Mouse (Mus musculus) liver, adult 2 months (tissue): Measurements from ENCODE around the gene Rab40b. TPM values are rescaled to one million over a fixed set of nuclear protein-coding genes. Genes with fewer than 3 reads are reported as not detected.
A peak's percentile ranks its signal among the peaks of the same experiment; 100 is the strongest.
"Not testable (repeated sequence)": the region's sequence is repeated elsewhere in the genome, so short reads cannot be mapped to it uniquely, and the experiment has no call there.

ENCODE experiments used
- DNase-seq: peaks from one replicate; pipeline ENCODE4 v3.0.0-alpha.2; 2011; ENCODE audit warnings: low read depth, low spot score; ENCODE audit errors: extremely low read depth
- H3K27ac ChIP-seq: fragments of 200-500 bp; replicated peaks from 2 replicates; pipeline ENCODE4 v1.5.1; 2012; ENCODE audit warnings: low read depth, mild to moderate bottlenecking, control low read depth, inconsistent platforms, low read length; ENCODE audit not compliant: insufficient read depth
- H3K27me3 ChIP-seq: fragments of 200-500 bp; 2 replicates; pipeline ENCODE4 v1.6.1; 2012; ENCODE audit warnings: mild to moderate bottlenecking, moderate library complexity, low read length, inconsistent platforms; ENCODE audit not compliant: control insufficient read depth, insufficient read depth
- H3K36me3 ChIP-seq: fragments of 200-500 bp; 2 replicates; pipeline ENCODE4 v1.6.1; 2012; ENCODE audit warnings: low read length, inconsistent platforms; ENCODE audit not compliant: control insufficient read depth, insufficient read depth
- H3K4me1 ChIP-seq: fragments of 200-500 bp; 2 replicates; pipeline ENCODE4 v1.6.1; 2011; ENCODE audit warnings: low read length; ENCODE audit not compliant: control insufficient read depth, insufficient read depth
- H3K4me3 ChIP-seq: fragments of 200-500 bp; 2 replicates; pipeline ENCODE4 v1.5.1; 2011; ENCODE audit warnings: low read depth, mild to moderate bottlenecking, control low read depth, low read length, moderate library complexity; ENCODE audit not compliant: insufficient read depth
- H3K79me2 ChIP-seq: fragments of 200-500 bp; 2 replicates; pipeline ENCODE4 v1.6.1; 2012; ENCODE audit warnings: inconsistent platforms, mild to moderate bottlenecking, low read length, moderate library complexity; ENCODE audit not compliant: control insufficient read depth, insufficient read depth
- H3K9ac ChIP-seq: fragments of 200-500 bp; 2 replicates; pipeline ENCODE4 v1.6.1; 2012; ENCODE audit warnings: low read depth, mild to moderate bottlenecking, control low read depth, inconsistent platforms, low read length
- CTCF ChIP-seq: fragments of 200-500 bp; IDR thresholded peaks from 2 replicates; pipeline ENCODE4 v1.5.1; 2011; ENCODE audit warnings: low read depth, low read length, control low read depth
- POLR2A ChIP-seq: fragments of 200-500 bp; IDR thresholded peaks from 2 replicates; pipeline ENCODE4 v1.6.1; 2011; ENCODE audit warnings: low read length, control low read depth; ENCODE audit not compliant: insufficient read depth; ENCODE audit errors: extremely low read depth
- WGBS: fragments of 180-500 bp; shearing (Covaris S2); methylation state at CpG from one replicate; pipeline ENCODE4 v1.1.7; 2018; 5-methylcytosine and 5-hydroxymethylcytosine counted together
- polyA plus RNA-seq: library from polyadenylated mRNA; depleted of rRNA; stranded (reverse); fragments of >200 nt; gene quantifications from 2 replicates; pipeline ENCODE4 v1.2.3, GENCODE M21; 2012; rRNA removed
- total RNA-seq: library from RNA; depleted of rRNA; stranded (reverse); fragments of >200 nt; gene quantifications from 2 replicates; pipeline ENCODE4 v1.2.3, GENCODE M21; 2014; rRNA removed

Rab40b gene
- total and polyA plus RNA-seq, 2 experiments = 0.57 to 0.74 TPM

DNA sequence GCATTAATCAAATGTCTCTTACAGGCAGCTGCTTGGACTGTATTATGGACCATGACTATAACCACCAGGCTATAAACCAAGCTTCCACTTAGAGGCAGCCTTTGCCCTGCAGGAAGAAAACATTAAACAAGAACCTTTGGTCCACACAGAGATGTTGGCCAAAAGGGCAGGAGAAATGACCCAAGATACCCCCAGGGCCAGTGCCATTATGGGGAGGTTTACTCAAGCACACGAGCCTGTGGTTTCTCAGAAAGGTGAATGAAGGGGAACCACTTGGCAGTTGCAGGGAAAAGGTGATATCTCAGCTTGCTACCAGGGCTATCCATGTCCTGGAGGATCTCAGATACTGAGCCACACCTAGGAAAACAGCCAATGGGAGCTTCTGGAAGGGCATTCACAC is 62.0 kb downstream of the Rab40b start:
- Histone ChIP-seq H3K36me3 (peaks cover 15% of the 10 kb centered on the region), H3K9ac (peak overlapping the region; percentile 59; the same call in 1 of the 2 replicates), H3K79me2 (no peaks in the 10 kb centered on the region), H3K27me3 (no peaks in the 10 kb centered on the region), H3K4me3 (no peak overlapping the region), H3K27ac (peak overlapping the region; percentile 99), H3K4me1 (peaks cover 26% of the 10 kb centered on the region)
- 18% methylated on average over 1 of the region's 1 CpGs for WGBS
- TF ChIP-seq CTCF (no peak), POLR2A (no peak)
- DNase-seq = peak; percentile 99

DNA sequence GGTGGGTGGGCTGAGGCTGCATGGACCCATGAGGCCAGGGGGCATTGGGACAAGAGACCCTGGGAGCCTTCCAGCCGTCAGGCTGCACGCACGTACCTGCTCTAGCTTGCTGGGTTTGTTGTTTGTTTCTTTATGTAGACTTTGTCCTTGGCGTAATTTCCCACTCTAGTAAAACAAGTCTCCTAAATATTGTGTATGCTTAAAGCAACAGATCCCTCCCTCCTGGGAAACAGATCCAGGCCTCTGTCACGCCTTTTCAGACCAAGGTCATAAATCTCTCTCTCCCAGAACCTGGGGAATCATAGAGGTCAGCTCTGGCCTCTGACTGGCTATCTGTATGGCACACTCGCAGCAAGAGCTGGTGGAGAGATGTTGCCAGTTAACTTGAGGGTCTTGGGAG is 80.3 kb downstream of the Rab40b start:
- not testable (repeated sequence) for H3K79me2 ChIP-seq, H3K27ac ChIP-seq, H3K4me3 ChIP-seq, DNase-seq, H3K9ac ChIP-seq, H3K4me1 ChIP-seq, H3K27me3 ChIP-seq
- WGBS = 95% methylated on average over 6 of the region's 6 CpGs
- peaks cover 53% of the 10 kb centered on the region for H3K36me3 ChIP-seq

DNA sequence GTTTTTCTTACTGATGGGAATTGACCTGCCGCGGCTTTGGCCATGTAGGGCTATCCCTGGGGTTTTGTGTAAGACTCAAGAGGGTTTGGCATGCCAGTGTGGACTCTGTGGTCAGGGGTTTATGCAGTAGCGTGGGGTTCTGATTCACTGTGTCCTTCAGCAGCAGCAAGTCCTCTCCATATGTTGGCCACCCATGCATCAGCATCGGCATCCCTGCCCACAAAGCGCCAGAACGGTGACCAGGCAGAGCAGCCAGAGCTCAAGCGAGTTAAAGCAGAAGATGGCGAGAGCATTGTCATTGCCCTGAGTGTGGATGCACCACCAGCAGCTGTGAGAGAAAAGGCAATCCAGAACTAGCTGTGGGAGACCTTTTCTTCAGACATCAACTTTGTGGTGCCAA is 81.4 kb downstream of the Rab40b start:
- no peak for TF ChIP-seq CTCF
- TF ChIP-seq POLR2A = no peak
- Histone ChIP-seq H3K4me1 (no peaks in the 10 kb centered on the region), H3K9ac (no peak overlapping the region), H3K27me3 (no peaks in the 10 kb centered on the region), H3K27ac (no peak overlapping the region), H3K79me2 (no peaks in the 10 kb centered on the region), H3K4me3 (no peak overlapping the region), H3K36me3 (peaks cover 56% of the 10 kb centered on the region)
- 97% methylated on average over 8 of the region's 8 CpGs for WGBS
- no peak for DNase-seq

Other genes with a start within 250 kb of the Rab40b start
- not detected in 2 replicates for gene Tex19.1, start 242.1 kb downstream of the Rab40b start, total RNA-seq
- not detected in 2 replicates for gene Tex19.1, start 242.1 kb downstream of the Rab40b start, polyA plus RNA-seq
- not detected in 2 replicates for gene Uts2r, start 228.0 kb downstream of the Rab40b start, total RNA-seq
- gene Uts2r, start 228.0 kb downstream of the Rab40b start, polyA plus RNA-seq = not detected in 2 replicates
- gene Hexdc, start 183.8 kb downstream of the Rab40b start, total RNA-seq = 6.1 and 7.5 TPM in 2 replicates
- 7.4 and 11.6 TPM in 2 replicates for gene Hexdc, start 183.8 kb downstream of the Rab40b start, polyA plus RNA-seq
- gene Ogfod3, start 183.5 kb downstream of the Rab40b start, total RNA-seq = 5.4 and 7.9 TPM in 2 replicates
- gene Ogfod3, start 183.5 kb downstream of the Rab40b start, polyA plus RNA-seq = 8.2 and 8.6 TPM in 2 replicates
- 8.0 TPM in 2 replicates for gene Cybc1, start 158.9 kb downstream of the Rab40b start, total RNA-seq
- 8.2 and 10.9 TPM in 2 replicates for gene Cybc1, start 158.9 kb downstream of the Rab40b start, polyA plus RNA-seq
- gene Narf, start 151.0 kb downstream of the Rab40b start, total RNA-seq = 39.8 and 44.3 TPM in 2 replicates
- gene Narf, start 151.0 kb downstream of the Rab40b start, polyA plus RNA-seq = 39.5 and 45.3 TPM in 2 replicates
- gene Foxk2, start 128.3 kb downstream of the Rab40b start, total RNA-seq = 4.3 and 6.4 TPM in 2 replicates
- 12.2 and 17.5 TPM in 2 replicates for gene Foxk2, start 128.3 kb downstream of the Rab40b start, polyA plus RNA-seq
- gene Wdr45b, start 33.8 kb downstream of the Rab40b start, total RNA-seq = 27.6 and 30.0 TPM in 2 replicates
- gene Wdr45b, start 33.8 kb downstream of the Rab40b start, polyA plus RNA-seq = 34.8 and 45.1 TPM in 2 replicates
- gene Fn3krp, start 33.1 kb upstream of the Rab40b start, total RNA-seq = 10.4 and 12.7 TPM in 2 replicates
- 5.5 and 7.6 TPM in 2 replicates for gene Fn3krp, start 33.1 kb upstream of the Rab40b start, polyA plus RNA-seq
- gene Fn3k, start 46.7 kb upstream of the Rab40b start, total RNA-seq = 12.0 and 13.4 TPM in 2 replicates
- 17.1 and 18.5 TPM in 2 replicates for gene Fn3k, start 46.7 kb upstream of the Rab40b start, polyA plus RNA-seq
- gene Tbcd, start 63.7 kb upstream of the Rab40b start, total RNA-seq = 23.5 and 27.6 TPM in 2 replicates
- gene Tbcd, start 63.7 kb upstream of the Rab40b start, polyA plus RNA-seq = 31.8 and 33.4 TPM in 2 replicates
- 1.0 and 2.8 TPM in 2 replicates for gene Zfp750, start 131.1 kb upstream of the Rab40b start, total RNA-seq
- gene Zfp750, start 131.1 kb upstream of the Rab40b start, polyA plus RNA-seq = 2.7 and 3.5 TPM in 2 replicates